Mouse (Mus musculus): ENCODE data around the gene Snph. TPM values are rescaled to one million over a fixed set of nuclear protein-coding genes. Genes with fewer than 3 reads are reported as not detected.
A peak's percentile ranks its signal among the peaks of the same experiment; 100 is the strongest.
"Not testable (repeated sequence)": the region's sequence is repeated elsewhere in the genome, so short reads cannot be mapped to it uniquely, and the experiment has no call there.

Gene Snph
- polyA plus RNA-seq, 1 experiment from 2014 or later, result 2.0 TPM

DNA sequence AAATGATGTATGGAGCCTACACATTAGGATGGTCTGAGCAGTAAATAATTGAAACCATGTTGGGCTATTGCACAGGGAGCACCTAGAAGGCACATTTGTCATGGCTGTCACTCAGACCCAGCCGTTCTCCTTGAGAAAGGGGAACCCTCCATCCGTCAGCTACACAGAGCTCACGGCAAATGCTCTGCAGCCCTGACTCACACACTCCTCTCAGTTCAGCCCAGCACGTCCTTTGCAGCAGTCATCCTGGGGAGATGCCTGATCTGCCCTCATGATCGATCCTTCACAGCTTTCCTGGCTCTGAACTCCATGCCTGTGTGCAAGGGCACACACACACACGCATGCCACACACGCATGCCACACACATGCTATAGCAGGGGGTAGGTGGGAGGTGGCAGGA, 3.1 kb downstream of the Snph start:
- H3K4me3 ChIP-seq (replicated peaks), result no peak overlapping the region
- no peak for ATAC-seq
- H3K27ac ChIP-seq, result no peak overlapping the region
- H3K36me3 ChIP-seq, result no peaks in the 10 kb centered on the region
- no peak overlapping the region for H3K9ac ChIP-seq
- peaks cover 5% of the 10 kb centered on the region; the same call in 1 of the 2 replicates for H3K27me3 ChIP-seq (replicated peaks)
- H3K4me1 ChIP-seq (replicated peaks), result peaks cover 7% of the 10 kb centered on the region; the same call in 1 of the 2 replicates
- no peaks in the 10 kb centered on the region for H3K9me3 ChIP-seq
- 75% methylated on average over 7 of the region's 7 CpGs for WGBS
- H3K4me2 ChIP-seq (replicated peaks), result no peak overlapping the region

DNA sequence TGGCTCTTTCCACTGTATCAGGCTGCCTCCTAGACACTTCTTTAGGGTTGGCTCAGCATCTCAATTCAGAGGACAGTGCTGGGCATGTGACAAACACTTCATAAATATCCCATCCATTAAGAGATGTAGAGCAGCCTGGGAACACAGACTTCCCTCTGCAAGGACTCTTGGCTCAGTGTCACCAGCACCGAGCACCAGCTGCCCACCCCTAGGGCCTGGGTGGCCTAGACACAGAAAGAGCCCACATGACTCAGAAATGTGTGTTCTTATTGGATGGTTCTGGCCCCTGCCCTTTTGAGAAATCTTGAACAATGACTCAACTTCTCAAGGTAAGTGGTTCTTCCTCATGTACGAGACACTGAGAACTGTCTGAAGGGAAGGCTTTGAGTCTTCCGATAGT, 4.4 kb downstream of the Snph start:
- Histone ChIP-seq H3K9ac (no peak overlapping the region), H3K9me3 (no peaks in the 10 kb centered on the region), H3K27ac (no peak overlapping the region), H3K4me2 (replicated peaks) (no peak overlapping the region), H3K4me1 (replicated peaks) (peaks cover 7% of the 10 kb centered on the region; the same call in 1 of the 2 replicates), H3K27me3 (replicated peaks) (peaks cover 5% of the 10 kb centered on the region; the same call in 1 of the 2 replicates), H3K4me3 (replicated peaks) (no peak overlapping the region), H3K36me3 (no peaks in the 10 kb centered on the region)
- WGBS, result 78% methylated on average over 3 of the region's 3 CpGs
- no peak for ATAC-seq

DNA sequence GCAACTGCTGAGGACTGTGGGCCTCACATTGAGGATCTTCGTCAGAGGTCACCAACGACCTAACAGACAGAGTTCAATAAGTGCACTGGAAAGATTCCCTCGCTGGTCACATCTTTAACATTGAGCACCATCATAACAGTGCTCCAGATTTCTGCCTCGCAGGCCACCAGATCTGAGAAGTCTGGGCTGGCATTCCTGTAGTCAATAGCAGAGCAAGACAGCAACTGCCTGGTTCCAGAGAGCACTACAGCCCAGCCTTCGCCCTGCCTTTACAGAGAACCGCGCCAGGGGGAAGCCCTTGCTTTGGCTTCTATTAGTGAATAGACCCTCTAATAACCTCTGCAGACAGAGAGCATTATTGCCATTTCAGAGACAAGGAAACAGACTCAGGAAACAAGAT, 6.1 kb downstream of the Snph start:
- 88% methylated on average over 7 of the region's 7 CpGs for whole genome bisulfite sequencing
- Histone ChIP-seq H3K9ac (no peak overlapping the region), H3K4me1 (replicated peaks) (0 out of 2 replicates have a peak, but pooled peaks cover under 1% of the 10 kb centered on the region), H3K9me3 (no peaks in the 10 kb centered on the region), H3K27ac (no peak overlapping the region), H3K36me3 (no peaks in the 10 kb centered on the region), H3K4me3 (replicated peaks) (no peak overlapping the region), H3K4me2 (replicated peaks) (no peak overlapping the region), H3K27me3 (replicated peaks) (no peaks in the 10 kb centered on the region)
- no peak for ATAC-seq

DNA sequence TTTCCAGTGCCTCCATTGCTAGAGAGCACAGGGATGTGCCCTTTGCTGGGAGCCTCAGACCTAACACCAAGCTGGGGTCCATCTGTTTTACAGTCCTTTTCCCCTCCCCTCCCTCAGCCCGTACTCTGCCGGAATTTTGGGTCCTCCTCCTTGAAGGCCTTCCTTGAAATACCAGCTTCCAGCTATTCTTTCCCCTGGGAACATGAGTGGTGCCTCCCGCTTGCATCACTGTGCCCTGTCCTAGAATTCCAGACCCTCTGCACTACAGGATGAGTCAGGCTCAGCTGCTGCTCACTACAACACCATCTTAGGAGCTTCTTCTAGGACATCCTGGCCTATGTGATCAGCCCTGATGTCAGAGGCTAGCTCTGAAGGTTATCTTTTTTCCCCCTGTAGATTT, 8.6 kb downstream of the Snph start:
- Histone ChIP-seq H3K27me3 (replicated peaks) (no peaks in the 10 kb centered on the region), H3K27ac (no peak overlapping the region), H3K9me3 (no peaks in the 10 kb centered on the region), H3K4me3 (replicated peaks) (no peak overlapping the region), H3K4me2 (replicated peaks) (no peak overlapping the region), H3K4me1 (replicated peaks) (no peaks in the 10 kb centered on the region), H3K9ac (no peak overlapping the region), H3K36me3 (no peaks in the 10 kb centered on the region)
- WGBS, result 43% methylated on average over 3 of the region's 3 CpGs
- ATAC-seq, result no peak

DNA sequence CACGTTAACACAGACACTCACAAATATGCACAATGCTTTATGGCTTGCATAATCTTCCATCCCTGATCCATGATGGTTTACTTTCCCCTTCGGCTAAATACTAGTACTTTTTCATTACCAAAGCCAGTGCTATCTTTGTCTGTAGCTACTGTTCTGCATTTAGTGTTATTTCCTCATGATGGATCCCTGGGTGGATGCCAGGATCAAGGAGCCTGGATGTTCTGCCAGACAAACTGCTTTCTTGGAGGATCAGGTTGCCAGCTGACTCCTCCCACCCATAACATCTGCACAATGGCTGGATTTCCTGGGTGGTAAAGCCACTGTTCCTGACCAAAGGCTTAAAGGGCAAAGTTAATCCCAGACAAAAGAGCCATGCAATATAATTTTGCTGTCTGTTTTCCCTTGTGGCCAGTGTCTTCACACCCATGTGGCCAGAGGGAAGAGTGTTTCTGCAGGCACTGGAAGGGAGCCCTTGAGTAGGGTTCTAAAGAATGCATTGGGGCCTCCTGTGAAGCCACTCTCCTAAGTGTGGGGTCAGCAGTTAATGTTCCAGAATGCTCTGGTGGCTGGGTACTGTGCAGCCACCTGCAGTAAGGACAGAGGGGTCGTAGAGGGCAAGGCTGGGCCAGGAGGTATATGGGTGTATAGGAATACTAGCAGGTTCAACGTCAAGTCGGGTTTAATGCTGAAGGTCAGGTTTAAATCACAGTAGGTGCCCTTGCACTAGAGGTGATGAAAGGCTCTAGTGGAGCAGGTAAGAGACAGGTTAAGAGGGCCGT, 15.7 kb downstream of the Snph start:
- Histone ChIP-seq H3K27ac (no peak overlapping the region), H3K4me3 (replicated peaks) (no peak overlapping the region), H3K27me3 (replicated peaks) (no peaks in the 10 kb centered on the region), H3K9ac (no peak overlapping the region), H3K9me3 (no peaks in the 10 kb centered on the region), H3K36me3 (no peaks in the 10 kb centered on the region), H3K4me1 (replicated peaks) (peaks cover 5% of the 10 kb centered on the region; the same call in 1 of the 2 replicates), H3K4me2 (replicated peaks) (no peak overlapping the region)
- peak; percentile 27; the same call in 1 of the 2 replicates for ATAC-seq
- WGBS, result 64% methylated on average over 6 of the region's 6 CpGs

DNA sequence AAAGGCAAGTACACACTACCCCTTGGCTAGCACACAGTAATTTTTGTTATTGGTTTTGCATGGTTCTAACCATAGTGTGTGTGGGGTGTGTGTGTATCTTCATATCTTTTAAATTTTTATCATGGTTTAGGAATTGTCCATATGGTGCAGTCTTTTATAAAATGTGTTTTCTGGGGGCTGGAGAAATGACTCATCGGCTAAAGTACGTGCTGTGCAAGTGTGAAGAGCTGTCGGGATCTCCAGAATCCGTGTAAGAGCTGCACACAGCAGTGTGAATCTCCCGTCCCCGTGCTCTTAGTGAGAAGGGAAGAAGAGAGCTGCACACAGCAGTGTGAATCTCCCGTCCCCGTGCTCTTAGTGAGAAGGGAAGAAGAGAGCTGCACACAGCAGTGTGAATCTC, 16.6 kb downstream of the Snph start:
- not testable (repeated sequence) for H3K9ac ChIP-seq; H3K27me3 ChIP-seq (replicated peaks); H3K36me3 ChIP-seq; ATAC-seq; H3K4me2 ChIP-seq (replicated peaks); H3K9me3 ChIP-seq; H3K27ac ChIP-seq; H3K4me3 ChIP-seq (replicated peaks); H3K4me1 ChIP-seq (replicated peaks)
- WGBS, result 70% methylated on average over 8 of the region's 8 CpGs

DNA sequence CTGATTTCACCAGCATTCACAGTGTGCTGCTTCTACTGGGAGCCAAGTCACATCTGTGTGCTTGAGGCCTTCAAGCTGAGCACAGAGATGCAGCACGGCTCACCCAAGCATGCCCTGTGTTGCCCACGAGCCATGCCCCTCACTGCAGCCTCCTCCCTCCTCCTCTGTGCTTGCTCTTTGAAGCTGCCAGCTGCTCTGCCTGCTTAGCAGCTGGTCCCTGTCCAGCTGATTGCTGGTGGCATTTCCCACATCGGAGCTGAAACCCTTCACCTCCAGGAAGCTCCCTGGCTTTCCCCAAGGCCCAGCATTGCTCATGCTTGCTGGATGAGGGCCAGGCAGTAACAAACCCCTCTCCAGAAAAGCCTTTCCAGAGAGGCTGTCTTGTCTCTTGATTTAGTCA, 22.4 kb downstream of the Snph start:
- peak; percentile 40; the same call in 1 of the 2 replicates for ATAC-seq
- H3K27me3 ChIP-seq (replicated peaks), result no peaks in the 10 kb centered on the region
- H3K4me1 ChIP-seq (replicated peaks), result peaks cover 17% of the 10 kb centered on the region
- no peak overlapping the region for H3K4me3 ChIP-seq (replicated peaks)
- H3K9me3 ChIP-seq, result no peaks in the 10 kb centered on the region
- no peak overlapping the region for H3K9ac ChIP-seq
- no peak overlapping the region for H3K4me2 ChIP-seq (replicated peaks)
- H3K27ac ChIP-seq, result peak overlapping the region; percentile 40; the same call in 1 of the 2 replicates
- 36% methylated on average over 3 of the region's 3 CpGs for WGBS
- H3K36me3 ChIP-seq, result no peaks in the 10 kb centered on the region

DNA sequence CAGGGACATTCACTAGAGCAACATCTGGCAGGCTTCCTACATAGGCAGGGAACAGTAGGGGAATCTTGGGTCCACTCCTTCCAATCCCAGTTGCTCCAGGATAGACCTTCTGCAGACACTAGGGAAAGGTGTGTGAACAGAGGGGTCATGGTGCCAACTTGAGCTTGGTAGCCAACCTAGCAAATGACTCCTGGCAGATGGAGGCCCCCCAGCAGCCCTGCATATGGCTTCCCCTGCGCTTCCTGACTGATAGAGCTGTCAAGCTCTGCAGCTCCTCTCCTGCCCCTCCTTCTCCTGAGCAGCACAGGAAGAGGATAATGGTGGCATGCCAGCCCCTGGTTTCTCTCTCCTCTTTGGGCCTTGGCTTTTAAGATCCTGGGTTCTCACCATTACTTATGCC, 24.0 kb downstream of the Snph start:
- Histone ChIP-seq H3K9me3 (no peaks in the 10 kb centered on the region), H3K4me1 (replicated peaks) (peaks cover 17% of the 10 kb centered on the region), H3K27ac (no peak overlapping the region), H3K4me3 (replicated peaks) (no peak overlapping the region), H3K9ac (no peak overlapping the region), H3K4me2 (replicated peaks) (no peak overlapping the region), H3K27me3 (replicated peaks) (no peaks in the 10 kb centered on the region), H3K36me3 (no peaks in the 10 kb centered on the region)
- ATAC-seq, result no peak
- 60% methylated on average over 1 of the region's 1 CpGs for WGBS

DNA sequence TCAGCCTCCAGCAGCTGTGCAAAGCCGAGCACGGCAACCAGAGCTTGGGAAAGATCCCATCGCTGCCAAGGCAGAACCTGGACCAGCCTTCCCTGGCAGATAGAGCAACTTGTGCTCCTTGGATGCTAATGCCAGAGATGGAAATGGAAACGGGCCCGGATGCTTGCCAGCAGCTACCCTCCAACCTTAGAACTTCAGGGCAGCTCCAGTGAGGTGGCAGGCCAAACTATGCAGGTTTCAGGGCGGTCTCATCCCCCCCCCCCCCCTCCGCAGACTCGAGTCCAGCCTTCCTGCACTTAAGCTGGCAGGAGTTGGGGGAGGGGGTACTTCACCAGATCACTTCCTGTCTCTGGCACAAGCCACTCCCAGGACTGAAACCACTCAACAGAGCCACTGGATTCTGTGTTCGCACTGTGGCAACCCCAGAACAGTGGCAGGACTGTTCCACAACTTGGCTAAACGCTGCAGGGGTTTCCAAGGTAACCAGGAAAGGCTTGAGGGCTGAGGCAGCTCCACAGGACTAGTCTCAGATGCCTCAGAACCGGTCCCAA, 26.9 kb downstream of the Snph start:
- H3K4me2 ChIP-seq (replicated peaks), result no peak overlapping the region
- no peaks in the 10 kb centered on the region for H3K9me3 ChIP-seq
- no peak overlapping the region for H3K27ac ChIP-seq
- no peak overlapping the region for H3K9ac ChIP-seq
- no peak overlapping the region for H3K4me3 ChIP-seq (replicated peaks)
- peaks cover 25% of the 10 kb centered on the region for H3K4me1 ChIP-seq (replicated peaks)
- WGBS, result 38% methylated on average over 11 of the region's 11 CpGs
- no peaks in the 10 kb centered on the region for H3K27me3 ChIP-seq (replicated peaks)
- H3K36me3 ChIP-seq, result no peaks in the 10 kb centered on the region
- peak; percentile 37; the same call in 1 of the 2 replicates for ATAC-seq

DNA sequence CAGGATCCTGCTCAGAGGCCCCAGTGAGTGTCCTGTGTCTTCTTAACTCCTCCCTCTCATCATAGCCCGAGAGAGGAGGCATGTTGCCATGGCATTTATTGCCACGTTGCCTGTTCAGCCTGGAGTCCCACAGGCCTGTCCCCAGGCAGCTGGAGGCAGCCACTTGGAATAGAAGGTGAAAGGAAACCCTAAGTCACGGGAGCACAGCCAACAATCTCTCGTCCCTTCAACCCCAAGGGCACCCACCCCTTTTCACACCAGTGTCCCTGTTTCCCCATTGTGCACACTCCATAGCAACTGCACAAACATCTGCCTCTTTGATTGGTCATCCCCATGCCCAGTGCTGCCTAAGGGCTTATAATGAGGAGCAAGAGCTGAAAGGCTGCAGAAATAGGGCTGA, 28.8 kb downstream of the Snph start:
- ATAC-seq, result no peak
- Histone ChIP-seq H3K4me2 (replicated peaks) (no peak overlapping the region), H3K36me3 (no peaks in the 10 kb centered on the region), H3K27ac (no peak overlapping the region), H3K4me3 (replicated peaks) (no peak overlapping the region), H3K9me3 (no peaks in the 10 kb centered on the region), H3K9ac (no peak overlapping the region), H3K27me3 (replicated peaks) (no peaks in the 10 kb centered on the region), H3K4me1 (replicated peaks) (peaks cover 16% of the 10 kb centered on the region)
- 42% methylated on average over 4 of the region's 4 CpGs for WGBS

DNA sequence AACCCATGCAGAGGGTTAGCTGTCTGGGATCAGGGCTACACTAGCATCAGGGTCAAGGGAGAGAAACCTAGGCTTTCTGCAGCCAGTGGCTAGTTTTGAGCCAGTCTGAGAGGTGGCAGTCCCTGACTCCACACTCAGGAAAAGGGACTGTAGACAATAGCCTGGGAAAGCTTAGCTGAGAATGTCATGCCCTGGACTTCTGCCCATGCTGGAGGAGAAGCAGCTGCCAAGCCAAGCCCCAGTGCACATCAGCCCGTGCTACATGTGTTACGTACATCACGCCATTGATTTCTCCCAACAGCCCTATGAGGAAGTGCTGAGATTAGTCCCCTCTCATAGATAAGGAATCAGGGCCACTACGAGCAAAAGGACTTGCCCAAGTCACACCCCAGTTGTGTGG, 30.3 kb downstream of the Snph start:
- Histone ChIP-seq H3K4me1 (replicated peaks) (peaks cover 15% of the 10 kb centered on the region), H3K4me2 (replicated peaks) (no peak overlapping the region), H3K27me3 (replicated peaks) (no peaks in the 10 kb centered on the region), H3K36me3 (no peaks in the 10 kb centered on the region), H3K9ac (no peak overlapping the region), H3K27ac (no peak overlapping the region), H3K9me3 (no peaks in the 10 kb centered on the region), H3K4me3 (replicated peaks) (no peak overlapping the region)
- ATAC-seq, result no peak
- 52% methylated on average over 4 of the region's 4 CpGs for WGBS

DNA sequence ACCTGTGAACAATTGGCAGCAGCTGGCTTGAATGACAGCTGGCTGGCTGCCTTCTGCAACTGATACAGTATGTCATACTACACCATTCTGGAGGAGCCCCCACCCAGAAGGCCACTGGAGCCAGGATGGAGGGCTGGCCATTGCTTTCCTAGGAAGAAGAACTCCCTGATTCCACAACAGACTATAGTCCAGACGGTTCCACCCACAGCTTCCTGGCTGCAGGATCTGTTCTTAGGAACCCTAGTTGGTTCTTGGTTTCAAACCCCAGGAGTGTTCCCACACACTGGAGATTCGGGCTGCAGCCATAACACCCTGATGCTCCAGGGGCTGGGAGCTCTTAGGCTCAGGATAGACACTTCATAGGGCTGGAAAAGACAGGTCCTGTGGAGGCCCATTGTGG, 34.3 kb downstream of the Snph start:
- Histone ChIP-seq H3K4me1 (replicated peaks) (0 out of 2 replicates have a peak, but pooled peaks cover 7% of the 10 kb centered on the region), H3K27ac (no peak overlapping the region), H3K9me3 (no peaks in the 10 kb centered on the region), H3K4me2 (replicated peaks) (no peak overlapping the region), H3K9ac (no peak overlapping the region), H3K27me3 (replicated peaks) (no peaks in the 10 kb centered on the region), H3K36me3 (no peaks in the 10 kb centered on the region), H3K4me3 (replicated peaks) (no peak overlapping the region)
- no peak for ATAC-seq
- WGBS, result 66% methylated on average over 2 of the region's 2 CpGs

DNA sequence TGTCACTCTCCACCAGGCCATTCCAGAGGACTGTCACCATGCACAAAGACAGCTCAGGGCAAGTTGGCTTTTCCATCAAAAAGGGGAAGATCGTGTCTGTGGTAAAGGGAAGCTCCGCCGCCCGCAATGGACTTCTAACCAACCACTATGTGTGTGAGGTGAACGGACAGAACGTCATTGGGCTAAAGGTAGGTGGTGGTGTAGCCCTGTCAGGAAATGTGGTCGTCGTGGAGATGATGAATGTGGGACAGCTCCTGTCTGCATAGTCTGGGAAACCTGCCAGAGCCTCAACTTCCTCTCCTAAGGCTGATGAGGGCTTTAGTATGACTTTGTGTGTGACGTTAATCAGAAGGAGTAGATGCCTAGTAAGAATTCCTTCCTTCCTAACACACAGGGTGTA, 45.1 kb downstream of the Snph start:
- Histone ChIP-seq H3K9me3 (no peaks in the 10 kb centered on the region), H3K4me1 (replicated peaks) (no peaks in the 10 kb centered on the region), H3K36me3 (no peaks in the 10 kb centered on the region), H3K4me3 (replicated peaks) (no peak overlapping the region), H3K27ac (no peak overlapping the region), H3K27me3 (replicated peaks) (no peaks in the 10 kb centered on the region), H3K9ac (no peak overlapping the region), H3K4me2 (replicated peaks) (no peak overlapping the region)
- no peak for ATAC-seq
- 68% methylated on average over 9 of the region's 9 CpGs for WGBS
